Mouse (Mus musculus): ENCODE results near the gene Aip. TPM values are rescaled to one million over a fixed set of nuclear protein-coding genes. Genes with fewer than 3 reads are reported as not detected.
A peak's percentile ranks its signal among the peaks of the same experiment; 100 is the strongest.

Aip gene
- polyA plus RNA-seq, 1 experiment from 2014 or later = 68.3 TPM

- peaks cover 2% of the 10 kb centered on the region; the same call in 1 of the 2 replicates for H3K36me3 ChIP-seq (replicated peaks; ENCODE audit: control insufficient read depth, insufficient read depth, low read depth, low read length)
- ATAC-seq (replicated peaks; ENCODE audit: insufficient number of reproducible peaks, low FRiP score, low TSS enrichment, low read depth) = no peak
- H3K9me3 ChIP-seq (replicated peaks; ENCODE audit: control insufficient read depth, low read length) = no peaks in the 10 kb centered on the region
- no peak overlapping the region for H3K4me3 ChIP-seq (ENCODE audit: low read depth, low read length)
- WGBS = 83% methylated on average over 9 of the region's 9 CpGs
- H3K27me3 ChIP-seq (ENCODE audit: control insufficient read depth, insufficient read depth, low read length) = no peaks in the 10 kb centered on the region
- no peak overlapping the region for H3K9ac ChIP-seq (replicated peaks; ENCODE audit: low read length)
- H3K27ac ChIP-seq (replicated peaks; ENCODE audit: low read depth, low read length) = no peak overlapping the region
- H3K4me2 ChIP-seq (ENCODE audit: low read depth, low read length) = no peak overlapping the region
- DNase-seq (ENCODE audit: low spot score) = no peak
- H3K4me1 ChIP-seq (ENCODE audit: control insufficient read depth, insufficient read depth, low read length) = no peaks in the 10 kb centered on the region
These were observed 17.1 kb downstream of the Aip start for GRCm38 (mm10) chr19:4108535-4108934.

- ATAC-seq (replicated peaks; ENCODE audit: insufficient number of reproducible peaks, low FRiP score, low TSS enrichment, low read depth) (no peak), DNase-seq (ENCODE audit: low spot score) (no peak)
- H3K4me2 ChIP-seq (ENCODE audit: low read depth, low read length) = no peak overlapping the region
- no peak overlapping the region for H3K27ac ChIP-seq (replicated peaks; ENCODE audit: low read depth, low read length)
- no peak overlapping the region for H3K4me3 ChIP-seq (ENCODE audit: low read depth, low read length)
- H3K9me3 ChIP-seq (replicated peaks; ENCODE audit: control insufficient read depth, low read length) = no peaks in the 10 kb centered on the region
- H3K4me1 ChIP-seq (ENCODE audit: control insufficient read depth, insufficient read depth, low read length) = no peaks in the 10 kb centered on the region
- no peak overlapping the region for H3K9ac ChIP-seq (replicated peaks; ENCODE audit: low read length)
- no peaks in the 10 kb centered on the region for H3K36me3 ChIP-seq (replicated peaks; ENCODE audit: control insufficient read depth, insufficient read depth, low read depth, low read length)
- 93% methylated on average over 14 of the region's 14 CpGs for WGBS
- peaks cover 1% of the 10 kb centered on the region for H3K27me3 ChIP-seq (ENCODE audit: control insufficient read depth, insufficient read depth, low read length)
These were observed 19.0 kb downstream of the Aip start for GRCm38 (mm10) chr19:4106654-4107053.

- DNase-seq (ENCODE audit: low spot score) (no peak), ATAC-seq (replicated peaks; ENCODE audit: insufficient number of reproducible peaks, low FRiP score, low TSS enrichment, low read depth) (no peak)
- Histone ChIP-seq H3K4me3 (ENCODE audit: low read depth, low read length) (no peak overlapping the region), H3K9me3 (replicated peaks; ENCODE audit: control insufficient read depth, low read length) (no peaks in the 10 kb centered on the region), H3K27ac (replicated peaks; ENCODE audit: low read depth, low read length) (no peak overlapping the region), H3K9ac (replicated peaks; ENCODE audit: low read length) (no peak overlapping the region), H3K4me2 (ENCODE audit: low read depth, low read length) (no peak overlapping the region), H3K4me1 (ENCODE audit: control insufficient read depth, insufficient read depth, low read length) (peaks cover 2% of the 10 kb centered on the region; the same call in 1 of the 2 replicates), H3K36me3 (replicated peaks; ENCODE audit: control insufficient read depth, insufficient read depth, low read depth, low read length) (no peaks in the 10 kb centered on the region), H3K27me3 (ENCODE audit: control insufficient read depth, insufficient read depth, low read length) (peaks cover 17% of the 10 kb centered on the region)
- WGBS = 89% methylated on average over 16 of the region's 16 CpGs
These were observed 20.9 kb downstream of the Aip start for GRCm38 (mm10) chr19:4104675-4105194.

GRCm38 (mm10) chr19:4103792-4104191 is 21.9 kb downstream of the Aip start:
- Histone ChIP-seq H3K36me3 (replicated peaks; ENCODE audit: control insufficient read depth, insufficient read depth, low read depth, low read length) (no peaks in the 10 kb centered on the region), H3K9me3 (replicated peaks; ENCODE audit: control insufficient read depth, low read length) (no peaks in the 10 kb centered on the region), H3K27ac (replicated peaks; ENCODE audit: low read depth, low read length) (no peak overlapping the region), H3K4me3 (ENCODE audit: low read depth, low read length) (no peak overlapping the region), H3K4me2 (ENCODE audit: low read depth, low read length) (no peak overlapping the region), H3K9ac (replicated peaks; ENCODE audit: low read length) (no peak overlapping the region), H3K27me3 (ENCODE audit: control insufficient read depth, insufficient read depth, low read length) (peaks cover 19% of the 10 kb centered on the region), H3K4me1 (ENCODE audit: control insufficient read depth, insufficient read depth, low read length) (peaks cover 4% of the 10 kb centered on the region; the same call in 1 of the 2 replicates)
- 83% methylated on average over 3 of the region's 3 CpGs for WGBS
- DNase-seq (ENCODE audit: low spot score) (no peak), ATAC-seq (replicated peaks; ENCODE audit: insufficient number of reproducible peaks, low FRiP score, low TSS enrichment, low read depth) (no peak)

- Histone ChIP-seq H3K4me3 (ENCODE audit: low read depth, low read length) (no peak overlapping the region), H3K27ac (replicated peaks; ENCODE audit: low read depth, low read length) (no peak overlapping the region), H3K9me3 (replicated peaks; ENCODE audit: control insufficient read depth, low read length) (no peaks in the 10 kb centered on the region), H3K36me3 (replicated peaks; ENCODE audit: control insufficient read depth, insufficient read depth, low read depth, low read length) (no peaks in the 10 kb centered on the region), H3K4me2 (ENCODE audit: low read depth, low read length) (no peak overlapping the region), H3K9ac (replicated peaks; ENCODE audit: low read length) (no peak overlapping the region), H3K4me1 (ENCODE audit: control insufficient read depth, insufficient read depth, low read length) (peaks cover 4% of the 10 kb centered on the region; the same call in 1 of the 2 replicates), H3K27me3 (ENCODE audit: control insufficient read depth, insufficient read depth, low read length) (peaks cover 19% of the 10 kb centered on the region)
- DNase-seq (ENCODE audit: low spot score) = no peak
- ATAC-seq (replicated peaks; ENCODE audit: insufficient number of reproducible peaks, low FRiP score, low TSS enrichment, low read depth) = no peak
- 91% methylated on average over 18 of the region's 18 CpGs for WGBS
These were observed 22.4 kb downstream of the Aip start for GRCm38 (mm10) chr19:4103294-4103693.

GRCm38 (mm10) chr19:4102626-4103025 is 23.0 kb downstream of the Aip start:
- Histone ChIP-seq H3K27me3 (ENCODE audit: control insufficient read depth, insufficient read depth, low read length) (peaks cover 19% of the 10 kb centered on the region), H3K4me3 (ENCODE audit: low read depth, low read length) (no peak overlapping the region), H3K9me3 (replicated peaks; ENCODE audit: control insufficient read depth, low read length) (no peaks in the 10 kb centered on the region), H3K27ac (replicated peaks; ENCODE audit: low read depth, low read length) (no peak overlapping the region), H3K4me2 (ENCODE audit: low read depth, low read length) (no peak overlapping the region), H3K4me1 (ENCODE audit: control insufficient read depth, insufficient read depth, low read length) (peaks cover 4% of the 10 kb centered on the region; the same call in 1 of the 2 replicates), H3K9ac (replicated peaks; ENCODE audit: low read length) (no peak overlapping the region), H3K36me3 (replicated peaks; ENCODE audit: control insufficient read depth, insufficient read depth, low read depth, low read length) (no peaks in the 10 kb centered on the region)
- ATAC-seq (replicated peaks; ENCODE audit: insufficient number of reproducible peaks, low FRiP score, low TSS enrichment, low read depth) = no peak
- WGBS = 93% methylated on average over 12 of the region's 12 CpGs
- DNase-seq (ENCODE audit: low spot score) = no peak

GRCm38 (mm10) chr19:4102049-4102448 is 23.6 kb downstream of the Aip start:
- Histone ChIP-seq H3K27me3 (ENCODE audit: control insufficient read depth, insufficient read depth, low read length) (peaks cover 19% of the 10 kb centered on the region), H3K36me3 (replicated peaks; ENCODE audit: control insufficient read depth, insufficient read depth, low read depth, low read length) (no peaks in the 10 kb centered on the region), H3K4me3 (ENCODE audit: low read depth, low read length) (no peak overlapping the region)

GRCm38 (mm10) chr19:4101466-4101865 is 24.2 kb downstream of the Aip start:
- Histone ChIP-seq H3K27ac (replicated peaks; ENCODE audit: low read depth, low read length) (no peak overlapping the region), H3K36me3 (replicated peaks; ENCODE audit: control insufficient read depth, insufficient read depth, low read depth, low read length) (no peaks in the 10 kb centered on the region), H3K4me2 (ENCODE audit: low read depth, low read length) (no peak overlapping the region; the same call in 1 of the 2 replicates), H3K4me1 (ENCODE audit: control insufficient read depth, insufficient read depth, low read length) (peaks cover 4% of the 10 kb centered on the region; the same call in 1 of the 2 replicates), H3K9me3 (replicated peaks; ENCODE audit: control insufficient read depth, low read length) (no peaks in the 10 kb centered on the region), H3K9ac (replicated peaks; ENCODE audit: low read length) (peak overlapping the region; percentile 51), H3K27me3 (ENCODE audit: control insufficient read depth, insufficient read depth, low read length) (peaks cover 19% of the 10 kb centered on the region), H3K4me3 (ENCODE audit: low read depth, low read length) (no peak overlapping the region; the same call in 1 of the 2 replicates)
- ATAC-seq (replicated peaks; ENCODE audit: insufficient number of reproducible peaks, low FRiP score, low TSS enrichment, low read depth) (no peak), DNase-seq (ENCODE audit: low spot score) (no peak)
- WGBS = 53% methylated on average over 6 of the region's 6 CpGs

More at GRCm38 (mm10) chr19:4102049-4102448, 23.6 kb downstream of the Aip start:
- 64% methylated on average over 2 of the region's 2 CpGs for WGBS
- Histone ChIP-seq H3K4me2 (ENCODE audit: low read depth, low read length) (no peak overlapping the region), H3K27ac (replicated peaks; ENCODE audit: low read depth, low read length) (no peak overlapping the region), H3K9me3 (replicated peaks; ENCODE audit: control insufficient read depth, low read length) (no peaks in the 10 kb centered on the region), H3K9ac (replicated peaks; ENCODE audit: low read length) (no peak overlapping the region), H3K4me1 (ENCODE audit: control insufficient read depth, insufficient read depth, low read length) (peaks cover 4% of the 10 kb centered on the region; the same call in 1 of the 2 replicates)
- ATAC-seq (replicated peaks; ENCODE audit: insufficient number of reproducible peaks, low FRiP score, low TSS enrichment, low read depth) (no peak), DNase-seq (ENCODE audit: low spot score) (no peak)
